Mouse (Mus musculus): Measurements from ENCODE around the gene Themis2. TPM values are rescaled to one million over a fixed set of nuclear protein-coding genes. Genes with fewer than 3 reads are reported as not detected.

Themis2 gene
- 4.1 and 4.5 TPM in 2 replicates for polyA plus RNA-seq (2012; rRNA removed)

DNA sequence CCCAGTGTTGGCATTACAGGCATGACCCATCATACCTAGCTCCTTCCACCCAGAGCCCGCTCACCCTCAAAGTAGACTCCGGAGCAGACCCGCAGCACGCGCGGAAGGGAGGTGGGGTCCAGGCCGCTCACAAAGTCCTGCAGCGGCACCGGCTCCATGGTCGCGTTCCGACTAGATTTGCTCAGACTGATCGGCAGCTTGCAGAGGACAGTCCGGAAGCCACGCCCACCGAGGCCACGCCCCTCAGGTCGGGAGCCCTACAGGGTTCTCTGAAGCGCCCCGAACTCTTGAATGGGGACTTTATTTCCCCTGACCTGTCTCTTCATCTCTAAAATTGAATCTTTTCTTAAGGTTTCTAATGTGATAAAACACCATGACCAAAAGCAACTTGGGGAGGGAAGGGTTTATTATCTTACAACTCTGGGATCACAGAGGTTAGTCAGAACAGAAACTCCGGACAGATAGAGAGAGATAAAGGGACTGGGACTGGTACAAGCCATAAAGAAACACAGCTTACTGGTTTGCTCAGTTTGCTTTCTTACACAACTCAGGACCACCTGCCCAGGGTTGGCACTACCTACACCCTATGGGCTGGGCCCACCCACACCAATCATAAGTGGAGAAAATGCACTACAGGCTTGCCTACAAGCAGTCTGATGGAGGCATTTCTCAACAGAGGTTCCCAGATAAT, at the start of gene Themis2:
Gene Themis2 (minus strand): TSS at position 192 of the 691 bp plus-strand sequence.

DNA sequence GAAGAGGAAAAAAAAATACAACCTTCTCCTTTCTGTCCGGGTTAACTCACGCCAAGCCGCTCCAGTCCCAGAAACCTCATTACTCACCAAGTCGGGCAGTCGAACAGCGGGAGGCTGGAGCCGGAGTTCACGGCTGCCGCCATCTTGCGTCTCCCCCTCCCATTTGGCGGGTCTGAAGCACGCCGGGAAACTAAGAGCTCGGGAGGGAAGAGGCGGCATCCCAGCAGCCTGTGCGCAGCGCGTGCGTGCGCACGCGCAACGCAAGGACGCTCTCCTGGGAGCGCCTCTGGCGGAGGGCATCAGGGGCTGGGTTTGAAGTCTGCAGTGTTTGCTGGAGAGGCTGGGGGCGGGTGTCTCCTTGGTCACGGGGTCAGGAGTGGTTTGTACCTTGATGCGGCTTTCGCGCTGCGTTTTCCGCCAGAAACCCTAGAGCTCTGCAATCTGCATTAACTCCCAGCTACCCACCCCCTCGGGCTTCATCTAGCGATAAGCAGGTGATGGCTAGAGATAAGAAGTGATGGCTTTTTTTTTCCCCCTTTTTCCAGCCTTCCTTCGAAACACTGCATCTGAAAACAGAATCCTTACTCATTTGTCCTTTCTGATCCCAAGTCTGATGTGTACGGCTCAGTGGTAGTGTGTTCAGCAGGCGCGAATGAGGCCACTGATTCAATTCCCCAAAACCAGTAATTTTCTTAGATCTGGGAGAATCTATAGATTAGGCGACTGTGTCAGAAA, 47.0 kb upstream of the Themis2 start, which contains the start of gene Ppp1r8:
Gene Ppp1r8 (minus strand): TSS at position 200 of the 735 bp plus-strand sequence.

DNA sequence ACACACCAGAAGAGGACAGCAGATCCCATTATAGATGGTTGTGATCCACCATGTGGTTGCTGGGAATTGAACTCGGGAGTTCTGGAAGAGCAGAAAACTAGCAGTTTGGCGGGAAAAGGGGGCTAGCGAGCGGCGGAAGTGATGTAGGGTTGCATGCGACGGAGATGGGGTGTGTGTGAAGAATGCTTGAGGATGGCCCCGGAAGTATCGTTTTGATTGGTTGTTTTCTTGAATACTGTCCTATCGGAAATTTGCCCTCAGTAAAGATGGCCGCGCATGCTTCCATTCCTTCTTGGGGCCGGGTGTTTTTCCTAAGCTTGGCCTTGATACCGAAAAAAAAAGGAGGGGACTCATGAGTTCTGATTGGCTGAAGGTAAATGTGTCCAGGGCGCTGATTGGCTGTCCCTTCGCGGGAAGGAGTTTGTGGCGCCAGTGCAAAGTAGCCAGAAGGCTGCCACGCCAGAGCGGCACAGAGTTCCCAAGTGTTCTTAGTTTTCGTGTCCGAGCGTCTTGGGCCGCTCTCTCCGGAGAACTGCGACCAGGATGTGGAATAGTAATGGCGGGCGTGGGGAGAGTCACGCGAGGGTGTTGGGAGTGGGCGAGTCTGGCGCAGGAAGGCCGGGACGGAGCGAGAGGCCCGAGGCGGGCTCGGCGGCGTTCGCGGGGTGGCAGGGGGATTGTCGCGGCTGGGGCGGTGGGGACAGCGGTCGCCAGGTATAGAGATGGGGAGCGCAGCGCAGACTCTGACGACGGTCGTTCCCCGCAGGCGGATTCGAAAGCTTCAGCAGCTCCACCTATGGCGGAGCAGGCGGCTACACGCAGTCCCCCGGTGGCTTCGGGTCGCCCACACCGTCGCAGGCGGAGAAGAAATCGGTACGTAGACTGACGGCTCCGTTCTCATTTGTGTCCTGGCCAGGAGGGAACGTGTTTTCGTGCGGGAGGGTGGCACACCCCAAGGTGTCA, 28.0 kb downstream of the Themis2 start, which contains the start of gene Rpa2:
Gene Rpa2 (plus strand): TSS at position 419 of the 963 bp plus-strand sequence.

DNA sequence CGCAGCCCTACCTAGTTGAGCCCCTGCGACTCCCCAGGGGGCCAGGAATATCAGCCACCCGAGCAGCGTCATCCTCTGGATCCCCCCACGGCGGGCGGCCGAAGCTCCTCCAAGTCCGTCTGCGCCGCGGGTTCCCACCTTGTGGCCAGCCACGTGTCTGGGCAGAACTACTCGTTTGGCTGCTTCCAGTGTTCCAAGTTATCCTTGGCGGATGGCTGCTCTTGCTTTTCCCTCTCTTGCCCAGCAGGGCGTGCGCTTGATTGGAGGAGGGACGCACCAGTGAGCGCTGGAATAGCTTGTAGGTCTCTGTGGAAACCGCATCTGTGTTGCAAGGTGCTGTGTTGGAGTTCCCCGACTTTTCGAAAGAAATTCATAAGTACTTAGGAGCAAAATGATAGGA, 39.2 kb downstream of the Themis2 start, which contains the start of gene Smpdl3b:
Gene Smpdl3b (minus strand): TSS at position 279 of the 400 bp plus-strand sequence.

DNA sequence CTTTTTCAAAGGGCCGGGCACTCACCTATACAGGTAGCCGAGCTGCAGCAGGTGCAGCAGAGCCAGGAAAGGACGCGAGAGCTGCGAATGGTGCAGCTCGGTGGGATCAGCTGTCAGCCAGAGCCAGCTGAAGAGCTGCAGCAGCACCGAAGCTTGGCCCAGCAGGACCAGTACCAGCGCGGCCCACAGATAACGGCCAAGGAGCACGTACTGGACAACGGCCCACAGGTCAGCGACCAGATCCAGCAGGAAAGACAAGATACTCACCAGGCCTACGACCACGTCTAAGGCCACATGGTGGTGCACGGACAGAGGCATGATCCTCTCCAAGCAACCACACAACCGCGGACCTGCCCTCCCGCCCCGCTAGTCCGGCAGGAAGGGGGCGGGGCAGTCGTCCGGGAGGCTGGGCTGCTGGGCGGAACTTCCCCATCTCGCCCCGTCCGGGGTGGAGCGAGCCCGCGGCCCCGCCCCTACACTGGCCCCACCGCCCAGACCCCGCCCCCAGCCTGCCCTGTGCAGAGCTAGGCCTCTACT, 64.0 kb downstream of the Themis2 start, which contains the start of gene Xkr8:
Gene Xkr8 (minus strand): TSS at position 399 of the 537 bp plus-strand sequence.

Other genes with a start within 250 kb of the Themis2 start
- gene Ptafr, start 232.3 kb downstream of the Themis2 start, polyA plus RNA-seq (2012; rRNA removed), result 6.3 and 7.9 TPM in 2 replicates
- 23.4 and 51.3 TPM in 2 replicates for gene Eya3, start 157.4 kb downstream of the Themis2 start, polyA plus RNA-seq (2012; rRNA removed)
- gene Xkr8, start 63.8 kb downstream of the Themis2 start, polyA plus RNA-seq (2012; rRNA removed), result 12.8 and 13.8 TPM in 2 replicates
- gene Smpdl3b, start 39.1 kb downstream of the Themis2 start, polyA plus RNA-seq (2012; rRNA removed), result 50.0 and 79.8 TPM in 2 replicates
- 16.6 and 22.2 TPM in 2 replicates for gene Rpa2, start 28.1 kb downstream of the Themis2 start, polyA plus RNA-seq (2012; rRNA removed)
- gene Ppp1r8, start 46.8 kb upstream of the Themis2 start, polyA plus RNA-seq (2012; rRNA removed), result 28.8 and 38.3 TPM in 2 replicates
- 14.7 and 15.3 TPM in 2 replicates for gene Stx12, start 88.1 kb upstream of the Themis2 start, polyA plus RNA-seq (2012; rRNA removed)
- 11.4 and 14.2 TPM in 2 replicates for gene Fam76a, start 126.2 kb upstream of the Themis2 start, polyA plus RNA-seq (2012; rRNA removed)
- 1.9 and 2.1 TPM in 2 replicates for gene Fgr, start 177.7 kb upstream of the Themis2 start, polyA plus RNA-seq (2012; rRNA removed)
- gene Ahdc1, start 214.9 kb upstream of the Themis2 start, polyA plus RNA-seq (2012; rRNA removed), result 61.3 and 61.6 TPM in 2 replicates